Mouse (Mus musculus) forebrain, embryonic 16.5 days (tissue): Measurements from ENCODE around the gene BC051142. TPM values are rescaled to one million over a fixed set of nuclear protein-coding genes. Genes with fewer than 3 reads are reported as not detected.
A peak's percentile ranks its signal among the peaks of the same experiment; 100 is the strongest.

Experiments
- ATAC-seq: fragments of 200-750 bp; cut with Nextera tagmentation; 2 replicates; pipeline ENCODE4 v1.8.0; 2017; ENCODE audit warnings: mild to moderate bottlenecking, moderate library complexity
- H3K27ac ChIP-seq: fragments of 300-500 bp; sonication (generic); 2 replicates; pipeline ENCODE4 v1.5.1; 2014; ENCODE audit warnings: low read length, control low read depth
- H3K27me3 ChIP-seq: fragments of 300-500 bp; sonication (generic); replicated peaks from 2 replicates; pipeline ENCODE4 v1.6.1; 2014; ENCODE audit warnings: low read length; ENCODE audit not compliant: control insufficient read depth, insufficient read depth
- H3K36me3 ChIP-seq: fragments of 300-500 bp; sonication (generic); 2 replicates; pipeline ENCODE4 v1.6.1; 2014; ENCODE audit not compliant: control insufficient read depth, insufficient read depth
- H3K4me1 ChIP-seq: fragments of 300-500 bp; sonication (generic); replicated peaks from 2 replicates; pipeline ENCODE4 v1.6.1; 2014; ENCODE audit warnings: low read length; ENCODE audit not compliant: control insufficient read depth, insufficient read depth
- H3K4me2 ChIP-seq: fragments of 300-500 bp; sonication (generic); 2 replicates; pipeline ENCODE4 v1.6.1; 2014; ENCODE audit warnings: mild to moderate bottlenecking, low read length, control low read depth
- H3K4me3 ChIP-seq: fragments of 300-500 bp; sonication (generic); replicated peaks from 2 replicates; pipeline ENCODE4 v1.5.1; 2014; ENCODE audit warnings: mild to moderate bottlenecking, low read length, control low read depth
- H3K9ac ChIP-seq: fragments of 300-500 bp; sonication (generic); replicated peaks from 2 replicates; pipeline ENCODE4 v1.6.1; 2014; ENCODE audit warnings: low read depth, low read length, control low read depth
- H3K9me3 ChIP-seq: fragments of 300-500 bp; sonication (generic); 2 replicates; pipeline ENCODE4 v1.6.1; 2016; ENCODE audit warnings: low read length; ENCODE audit not compliant: control insufficient read depth
- WGBS: fragments of 180-500 bp; shearing (Covaris S2); extraction: QIAGEN DNeasy Blood & Tissue Kit; methylation state at CpG from one replicate; pipeline ENCODE4 v1.1.7; 2014; 5-methylcytosine and 5-hydroxymethylcytosine counted together
- polyA plus RNA-seq: library from polyadenylated mRNA; unstranded; fragments of >200 nt; fragmentation: Nextera tagmentation; extraction: Ambion mirVana; gene quantifications from 2 replicates; pipeline ENCODE4 v1.2.1, GENCODE M21; 2015

The BC051142 gene
- polyA plus RNA-seq, 1 experiment from 2014 or later, result 4.4 TPM

- H3K9ac ChIP-seq, result no peak overlapping the region
- no peak overlapping the region for H3K4me2 ChIP-seq
- 78% methylated on average over 7 of the region's 7 CpGs for WGBS
- H3K27me3 ChIP-seq, result no peaks in the 10 kb centered on the region
- no peak for ATAC-seq
- no peaks in the 10 kb centered on the region; the same call in 1 of the 2 replicates for H3K4me1 ChIP-seq
- H3K9me3 ChIP-seq, result no peaks in the 10 kb centered on the region
- no peaks in the 10 kb centered on the region for H3K36me3 ChIP-seq
- no peak overlapping the region for H3K4me3 ChIP-seq
- H3K27ac ChIP-seq, result no peak overlapping the region
These were observed 7.1 kb upstream of the BC051142 start for GRCm38 (mm10) chr17:34391507-34391906.

- Histone ChIP-seq H3K4me1 (no peaks in the 10 kb centered on the region; the same call in 1 of the 2 replicates), H3K27me3 (no peaks in the 10 kb centered on the region), H3K9me3 (no peaks in the 10 kb centered on the region), H3K36me3 (no peaks in the 10 kb centered on the region), H3K4me3 (peak overlapping the region; percentile 40), H3K4me2 (peak overlapping the region; percentile 71), H3K27ac (no peak overlapping the region), H3K9ac (peak overlapping the region; percentile 20; the same call in 1 of the 2 replicates)
- peak; percentile 65 for ATAC-seq
- WGBS, result 1% methylated on average over 24 of the region's 24 CpGs
These were observed 6.3 kb upstream of the BC051142 start for GRCm38 (mm10) chr17:34392321-34392720.

- Histone ChIP-seq H3K9ac (no peak overlapping the region), H3K4me3 (no peak overlapping the region), H3K9me3 (no peaks in the 10 kb centered on the region), H3K4me2 (no peak overlapping the region), H3K4me1 (no peaks in the 10 kb centered on the region), H3K36me3 (no peaks in the 10 kb centered on the region), H3K27ac (no peak overlapping the region), H3K27me3 (no peaks in the 10 kb centered on the region)
- no peak for ATAC-seq
- WGBS, result 62% methylated on average over 5 of the region's 5 CpGs
These were observed 1.3 kb upstream of the BC051142 start for GRCm38 (mm10) chr17:34397357-34397756.

GRCm38 (mm10) chr17:34398058-34398710, 436 bp upstream of the BC051142 start:
- WGBS, result 12% methylated on average over 9 of the region's 9 CpGs
- peak overlapping the region; percentile 73 for H3K4me3 ChIP-seq
- H3K4me2 ChIP-seq, result 0 out of 2 replicates have a peak overlapping the region, but pooled peaks have one; percentile 4
- H3K4me1 ChIP-seq, result no peaks in the 10 kb centered on the region
- H3K36me3 ChIP-seq, result no peaks in the 10 kb centered on the region
- H3K27me3 ChIP-seq, result no peaks in the 10 kb centered on the region
- ATAC-seq, result peak; percentile 86
- H3K9me3 ChIP-seq, result no peaks in the 10 kb centered on the region
- peak overlapping the region; percentile 98 for H3K27ac ChIP-seq
- H3K9ac ChIP-seq, result no peak overlapping the region

DNA sequence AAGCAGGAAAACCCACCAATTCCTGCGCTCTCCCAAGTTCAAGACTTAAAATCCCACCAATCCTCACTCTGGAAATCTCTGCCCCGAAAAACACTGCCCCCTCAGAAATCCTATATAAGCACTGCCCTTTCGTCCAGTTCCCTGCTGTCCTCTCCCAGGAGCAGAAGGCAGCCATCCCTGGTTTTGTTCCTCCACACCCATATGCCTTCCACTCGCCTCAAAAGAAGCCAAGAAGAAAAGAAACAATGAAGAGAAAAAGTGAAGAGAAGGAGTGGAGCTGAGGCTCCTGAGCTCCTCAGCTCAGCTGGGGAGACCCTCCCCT, 735 bp downstream of the BC051142 start:
- Histone ChIP-seq H3K9me3 (no peaks in the 10 kb centered on the region), H3K4me2 (peak overlapping the region; percentile 66), H3K9ac (peak overlapping the region; percentile 89), H3K4me3 (peak overlapping the region; percentile 73), H3K36me3 (no peaks in the 10 kb centered on the region), H3K27ac (peak overlapping the region; percentile 98), H3K4me1 (no peaks in the 10 kb centered on the region), H3K27me3 (no peaks in the 10 kb centered on the region)
- WGBS, result 44% methylated on average over 4 of the region's 4 CpGs
- no peak for ATAC-seq

DNA sequence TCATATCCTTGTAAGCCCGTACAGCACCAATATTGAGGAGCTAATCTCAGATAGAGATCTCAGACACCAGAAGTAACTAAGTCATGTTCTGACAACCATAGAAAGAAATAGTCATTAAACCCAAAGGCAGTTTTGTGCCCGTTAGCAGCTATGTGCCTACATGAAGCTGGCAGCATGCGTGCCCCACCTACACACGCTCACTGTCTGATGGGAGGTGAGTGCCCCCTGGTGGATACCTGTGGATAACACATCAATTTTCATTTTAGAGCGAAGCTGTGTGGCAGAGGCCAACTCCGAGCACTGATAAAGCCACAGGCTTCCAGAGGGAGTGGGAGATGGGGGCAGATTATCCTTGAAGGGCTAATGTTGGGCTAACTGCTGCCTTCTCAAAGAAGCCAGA, 12.5 kb downstream of the BC051142 start:
- Histone ChIP-seq H3K27ac (no peak overlapping the region), H3K4me3 (no peak overlapping the region), H3K4me2 (no peak overlapping the region), H3K36me3 (no peaks in the 10 kb centered on the region), H3K4me1 (no peaks in the 10 kb centered on the region), H3K9me3 (no peaks in the 10 kb centered on the region), H3K27me3 (no peaks in the 10 kb centered on the region; the same call in 1 of the 2 replicates), H3K9ac (no peak overlapping the region)
- WGBS, result 19% methylated on average over 6 of the region's 6 CpGs
- peak; percentile 38; the same call in 1 of the 2 replicates for ATAC-seq

DNA sequence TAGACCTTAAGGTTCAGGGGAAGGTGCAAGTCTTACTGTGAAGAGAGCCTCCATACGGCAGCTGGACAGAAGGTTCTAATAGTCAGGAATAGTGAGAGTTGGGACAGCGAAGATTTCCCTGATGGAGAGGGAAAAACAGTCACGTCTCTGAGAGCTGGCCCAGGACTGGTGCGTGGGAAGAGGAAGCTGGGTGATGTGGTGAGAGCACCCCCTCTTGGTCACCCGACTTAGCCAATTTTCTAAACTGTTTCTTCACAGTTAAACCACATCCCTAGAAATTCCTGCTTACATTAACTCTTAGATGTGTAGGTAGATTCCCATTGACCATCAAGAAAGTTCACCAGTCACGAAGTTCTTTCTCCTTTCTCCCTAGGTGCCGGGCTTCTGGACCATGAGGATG, 21.4 kb downstream of the BC051142 start:
- WGBS, result 77% methylated on average over 7 of the region's 7 CpGs
- Histone ChIP-seq H3K36me3 (no peaks in the 10 kb centered on the region), H3K27ac (no peak overlapping the region), H3K4me2 (no peak overlapping the region), H3K4me3 (no peak overlapping the region), H3K9ac (no peak overlapping the region), H3K4me1 (no peaks in the 10 kb centered on the region), H3K9me3 (no peaks in the 10 kb centered on the region), H3K27me3 (no peaks in the 10 kb centered on the region)
- no peak for ATAC-seq

DNA sequence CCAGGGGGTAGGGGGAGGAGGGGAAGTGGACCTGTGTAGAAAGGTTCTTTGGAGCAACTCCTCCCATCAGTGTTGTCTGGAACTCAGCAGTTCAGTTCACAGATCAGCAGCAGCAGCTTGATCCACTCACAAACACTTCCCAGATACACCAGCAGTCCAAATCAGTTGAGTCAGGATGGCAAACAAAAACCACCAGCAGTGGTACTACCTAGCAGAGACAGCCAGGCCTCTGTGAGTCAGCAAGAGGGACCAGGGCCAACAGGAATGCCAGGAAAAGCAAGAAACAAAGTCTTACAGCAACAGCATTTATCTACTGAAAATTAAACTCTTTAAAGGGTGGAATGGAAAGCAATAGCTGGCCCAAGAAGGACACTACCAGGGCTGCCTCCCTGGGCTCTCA, 29.0 kb downstream of the BC051142 start:
- Histone ChIP-seq H3K4me1 (no peaks in the 10 kb centered on the region), H3K4me3 (no peak overlapping the region), H3K36me3 (no peaks in the 10 kb centered on the region), H3K9ac (no peak overlapping the region), H3K27me3 (no peaks in the 10 kb centered on the region), H3K27ac (no peak overlapping the region), H3K4me2 (no peak overlapping the region), H3K9me3 (no peaks in the 10 kb centered on the region)
- ATAC-seq, result no peak

DNA sequence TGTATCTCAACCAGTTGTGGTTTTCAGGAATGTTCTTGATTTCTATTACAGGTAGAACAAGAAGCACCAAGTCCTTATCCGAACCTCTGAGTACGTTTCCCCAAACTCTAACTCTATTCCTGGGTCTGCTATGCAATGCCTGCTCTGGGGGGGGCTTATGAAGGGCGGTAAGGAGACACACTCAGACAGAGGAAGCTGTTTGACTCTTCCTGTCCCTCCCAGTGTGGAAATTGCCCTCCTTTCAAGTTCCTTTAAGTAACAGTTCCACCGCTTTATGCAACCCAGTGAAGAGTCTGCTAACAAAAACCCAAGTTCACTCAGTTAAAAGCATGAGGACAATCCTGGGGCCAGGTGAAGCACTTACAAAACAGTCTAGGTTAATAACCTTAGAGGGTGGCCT, 38.5 kb downstream of the BC051142 start:
- no peak overlapping the region for H3K4me3 ChIP-seq
- ATAC-seq, result no peak
- 70% methylated on average over 4 of the region's 4 CpGs for WGBS

GRCm38 (mm10) chr17:34437606-34438005, 39.0 kb downstream of the BC051142 start:
- Histone ChIP-seq H3K27ac (no peak overlapping the region), H3K9ac (no peak overlapping the region), H3K27me3 (no peaks in the 10 kb centered on the region), H3K4me2 (no peak overlapping the region), H3K36me3 (no peaks in the 10 kb centered on the region), H3K9me3 (no peaks in the 10 kb centered on the region), H3K4me3 (no peak overlapping the region), H3K4me1 (no peaks in the 10 kb centered on the region)
- ATAC-seq, result no peak
- 75% methylated on average over 7 of the region's 7 CpGs for WGBS

More for the DNA sequence above, 38.5 kb downstream of the BC051142 start:
- H3K36me3 ChIP-seq, result no peaks in the 10 kb centered on the region
- no peaks in the 10 kb centered on the region for H3K9me3 ChIP-seq
- H3K27me3 ChIP-seq, result no peaks in the 10 kb centered on the region
- no peak overlapping the region for H3K4me2 ChIP-seq
- no peaks in the 10 kb centered on the region for H3K4me1 ChIP-seq
- no peak overlapping the region for H3K27ac ChIP-seq
- H3K9ac ChIP-seq, result no peak overlapping the region
